Mouse (Mus musculus): ENCODE measurements at regions not wholly inside any gene's neighbourhood (a gene's known extent, or its start where the extent isn't known, plus 50 kb on each side); places are given as distances from the start of the nearest gene placed in this dataset.
"Not testable (repeated sequence)": the region's sequence is repeated elsewhere in the genome, so short reads cannot be mapped to it uniquely, and the experiment has no call there.

DNA sequence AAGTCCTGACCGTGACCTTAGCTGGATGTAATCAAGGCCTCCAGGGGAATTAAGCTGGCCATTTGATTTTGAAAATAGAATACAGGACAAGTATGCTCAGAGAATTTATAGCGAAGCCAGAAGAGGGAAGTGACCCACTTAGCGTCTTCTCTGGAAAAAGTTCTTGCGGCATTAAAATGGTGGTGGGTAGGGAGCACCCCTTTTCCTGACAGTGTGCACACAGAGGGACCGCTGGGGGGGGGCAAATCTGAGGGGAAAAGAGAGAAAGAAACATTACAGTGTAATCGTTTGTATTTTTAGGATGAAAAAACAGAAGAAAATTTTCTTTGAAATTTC is 74.1 kb upstream of the Rpl34 start:
- no peak for TF ChIP-seq CTCF (IDR thresholded peaks at IDR 0.05; ENCODE audit: low read depth)
- Histone ChIP-seq H3K4me2 (replicated peaks; ENCODE audit: low read depth) (peak overlapping the region; percentile 35), H3K4me1 (replicated peaks; ENCODE audit: control insufficient read depth, insufficient read depth, low read length) (no peaks in the 10 kb centered on the region), H3K9me3 (ENCODE audit: control insufficient read depth) (no peaks in the 10 kb centered on the region), H3K36me3 (ENCODE audit: control insufficient read depth, insufficient read depth) (no peaks in the 10 kb centered on the region), H3K27me3 (replicated peaks; ENCODE audit: control insufficient read depth, insufficient read depth, low read length) (no peaks in the 10 kb centered on the region), H3K4me3 (ENCODE audit: low read depth, low read length) (no peak overlapping the region), H3K9ac (ENCODE audit: low read depth, low read length) (no peak overlapping the region), H3K27ac (ENCODE audit: low read depth, low read length) (no peak overlapping the region)
- no peak for ATAC-seq
- 63% methylated on average over 6 of the region's 6 CpGs for WGBS

GRCm38 (mm10) chr3:130803591-130804326 is 73.6 kb upstream of the Rpl34 start:
- peak; percentile 66 for ATAC-seq
- TF ChIP-seq CTCF (IDR thresholded peaks at IDR 0.05; ENCODE audit: low read depth), result no peak
- H3K4me1 ChIP-seq (replicated peaks; ENCODE audit: control insufficient read depth, insufficient read depth, low read length), result no peaks in the 10 kb centered on the region
- no peak overlapping the region for H3K9ac ChIP-seq (ENCODE audit: low read depth, low read length)
- H3K27ac ChIP-seq (ENCODE audit: low read depth, low read length), result no peak overlapping the region
- peak overlapping the region; percentile 35 for H3K4me2 ChIP-seq (replicated peaks; ENCODE audit: low read depth)
- H3K27me3 ChIP-seq (replicated peaks; ENCODE audit: control insufficient read depth, insufficient read depth, low read length), result no peaks in the 10 kb centered on the region
- WGBS, result 25% methylated on average over 12 of the region's 12 CpGs
- H3K9me3 ChIP-seq (ENCODE audit: control insufficient read depth), result no peaks in the 10 kb centered on the region
- no peaks in the 10 kb centered on the region for H3K36me3 ChIP-seq (ENCODE audit: control insufficient read depth, insufficient read depth)
- no peak overlapping the region for H3K4me3 ChIP-seq (ENCODE audit: low read depth, low read length)

DNA sequence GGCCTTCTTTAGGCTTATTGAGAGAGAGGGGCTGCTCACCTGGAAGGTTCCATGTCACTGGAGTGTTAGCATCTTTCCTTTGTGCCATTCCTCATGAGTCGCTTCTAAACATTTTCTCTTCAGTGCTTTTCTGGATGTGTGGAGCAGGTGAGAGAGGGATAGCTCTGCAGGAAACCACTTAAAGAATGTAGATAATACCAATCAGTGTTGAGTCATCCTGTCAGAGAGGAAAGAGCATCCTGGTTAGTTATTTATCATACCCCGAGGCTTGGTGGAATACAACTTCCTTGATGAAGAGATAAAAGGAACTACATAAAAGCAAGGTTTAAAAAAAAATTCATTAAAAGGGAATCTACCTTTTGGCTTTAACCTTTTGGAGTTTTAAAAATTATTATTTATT is 69.8 kb upstream of the Rpl34 start:
- H3K36me3 ChIP-seq (ENCODE audit: control insufficient read depth, insufficient read depth), result no peaks in the 10 kb centered on the region
- TF ChIP-seq CTCF (IDR thresholded peaks at IDR 0.05; ENCODE audit: low read depth), result no peak
- WGBS, result 42% methylated on average over 2 of the region's 2 CpGs
- no peak overlapping the region for H3K4me2 ChIP-seq (replicated peaks; ENCODE audit: low read depth)
- no peaks in the 10 kb centered on the region for H3K27me3 ChIP-seq (replicated peaks; ENCODE audit: control insufficient read depth, insufficient read depth, low read length)
- no peaks in the 10 kb centered on the region for H3K9me3 ChIP-seq (ENCODE audit: control insufficient read depth)
- no peaks in the 10 kb centered on the region for H3K4me1 ChIP-seq (replicated peaks; ENCODE audit: control insufficient read depth, insufficient read depth, low read length)
- no peak overlapping the region for H3K4me3 ChIP-seq (ENCODE audit: low read depth, low read length)
- no peak overlapping the region for H3K9ac ChIP-seq (ENCODE audit: low read depth, low read length)
- ATAC-seq, result no peak
- no peak overlapping the region for H3K27ac ChIP-seq (ENCODE audit: low read depth, low read length)

GRCm38 (mm10) chr3:130797956-130798355 is 67.8 kb upstream of the Rpl34 start:
- H3K36me3 ChIP-seq (ENCODE audit: control insufficient read depth, insufficient read depth); H3K27ac ChIP-seq (ENCODE audit: low read depth, low read length); H3K4me2 ChIP-seq (replicated peaks; ENCODE audit: low read depth); H3K4me1 ChIP-seq (replicated peaks; ENCODE audit: control insufficient read depth, insufficient read depth, low read length); H3K4me3 ChIP-seq (ENCODE audit: low read depth, low read length); H3K9ac ChIP-seq (ENCODE audit: low read depth, low read length); H3K9me3 ChIP-seq (ENCODE audit: control insufficient read depth); H3K27me3 ChIP-seq (replicated peaks; ENCODE audit: control insufficient read depth, insufficient read depth, low read length); ATAC-seq: not testable (repeated sequence)
- WGBS, result 97% methylated on average over 1 of the region's 1 CpGs

- Histone ChIP-seq H3K9ac (ENCODE audit: low read depth, low read length) (no peak overlapping the region), H3K9me3 (ENCODE audit: control insufficient read depth) (no peaks in the 10 kb centered on the region), H3K27ac (ENCODE audit: low read depth, low read length) (no peak overlapping the region), H3K36me3 (ENCODE audit: control insufficient read depth, insufficient read depth) (no peaks in the 10 kb centered on the region), H3K4me1 (replicated peaks; ENCODE audit: control insufficient read depth, insufficient read depth, low read length) (no peaks in the 10 kb centered on the region), H3K4me2 (replicated peaks; ENCODE audit: low read depth) (peak overlapping the region; percentile 27; the same call in 1 of the 2 replicates), H3K27me3 (replicated peaks; ENCODE audit: control insufficient read depth, insufficient read depth, low read length) (no peaks in the 10 kb centered on the region), H3K4me3 (ENCODE audit: low read depth, low read length) (no peak overlapping the region)
- no peak for TF ChIP-seq CTCF (IDR thresholded peaks at IDR 0.05; ENCODE audit: low read depth)
- WGBS, result 41% methylated on average over 8 of the region's 8 CpGs
- ATAC-seq, result peak; percentile 45; the same call in 1 of the 2 replicates
These were observed 66.3 kb upstream of the Rpl34 start for GRCm38 (mm10) chr3:130796531-130796930.

DNA sequence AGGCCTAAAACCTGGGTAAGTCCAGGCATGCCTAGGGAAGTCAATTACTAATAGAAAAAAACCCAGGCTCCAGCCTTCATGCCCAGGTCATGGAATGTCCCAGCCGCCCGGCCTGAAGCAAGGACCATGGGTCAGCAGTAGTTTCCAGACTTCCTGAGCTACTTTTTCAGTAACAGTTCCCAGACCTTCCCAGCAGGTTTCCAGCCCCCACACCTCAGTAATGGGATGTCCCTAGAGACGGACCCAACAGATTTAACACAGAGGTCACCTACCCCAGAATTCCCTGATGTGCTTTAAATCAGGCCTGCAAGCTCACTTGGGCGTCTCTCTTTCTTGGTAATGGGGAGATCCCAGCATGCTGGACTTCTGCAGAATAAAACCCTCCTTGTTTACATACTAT is 65.2 kb upstream of the Rpl34 start:
- Histone ChIP-seq H3K4me3 (ENCODE audit: low read depth, low read length) (no peak overlapping the region), H3K27ac (ENCODE audit: low read depth, low read length) (no peak overlapping the region), H3K9ac (ENCODE audit: low read depth, low read length) (no peak overlapping the region)

More for the DNA sequence above, 65.2 kb upstream of the Rpl34 start:
- Histone ChIP-seq H3K9me3 (ENCODE audit: control insufficient read depth) (no peaks in the 10 kb centered on the region), H3K4me1 (replicated peaks; ENCODE audit: control insufficient read depth, insufficient read depth, low read length) (no peaks in the 10 kb centered on the region), H3K36me3 (ENCODE audit: control insufficient read depth, insufficient read depth) (no peaks in the 10 kb centered on the region), H3K27me3 (replicated peaks; ENCODE audit: control insufficient read depth, insufficient read depth, low read length) (no peaks in the 10 kb centered on the region), H3K4me2 (replicated peaks; ENCODE audit: low read depth) (no peak overlapping the region)
- ATAC-seq, result no peak
- WGBS, result 77% methylated on average over 4 of the region's 4 CpGs
- TF ChIP-seq CTCF (IDR thresholded peaks at IDR 0.05; ENCODE audit: low read depth), result no peak

All from intestine, postnatal 0 days (tissue).